23 mouse cellular contexts compared by ENCODE assay signal in genomic region chrX:50632536-50632935, GRCm38 (mm10).
DNase-seq lines count a peak whose midpoint lies in the region; ATAC-seq and TF ChIP-seq lines count a peak whose summit lies in the region.
"Had no signal": no experiment of that assay in that cellular context is flagged by ENCODE, and none has a peak within 500 bp of the region (broad histone marks: within the 10 kb centered on the region; RNA-seq: fewer than 3 reads in every experiment).

No protein-coding gene starts in this region.

- in situ Hi-C loops in CH12.LX (cut with MboI; ENCODE audit: low pct_ligation_motif_present, low pct_unique_long_range_greater_than_20kb, low sequenced_read_pairs), result loop anchor here (25.0 kb wide), 1 partner anchor 380 kb away; the partner anchor contains the start of gene Rap2c

- H3K4me2 ChIP-seq in embryonic facial prominence, embryonic 13.5 days, result peak overlapping the region; percentile 11; the same call in 1 of the 2 replicates
- peak overlapping the region; percentile 4; the same call in 1 of the 2 replicates for H3K4me2 ChIP-seq in intestine, embryonic 16.5 days (ENCODE audit: low read depth, low read length)
- H3K4me2 ChIP-seq in intestine, postnatal 0 days (replicated peaks; ENCODE audit: low read depth), result no peak overlapping the region
- H3K4me2 ChIP-seq in CH12.LX (ENCODE audit: insufficient read depth, low read depth, poor library complexity, severe bottlenecking), result no peak overlapping the region
- no peak overlapping the region for H3K4me2 ChIP-seq in midbrain, embryonic 11.5 days
- H3K4me2 ChIP-seq: liver, embryonic 13.5 days; midbrain, embryonic 15.5 days; neural tube, embryonic 12.5 days had no signal

- peaks cover 15% of the 10 kb centered on the region; the same call in 1 of the 2 replicates for H3K79me2 ChIP-seq in CH12.LX (replicated peaks; ENCODE audit: control insufficient read depth, extremely low read depth, insufficient read depth, poor library complexity, severe bottlenecking)

- no peaks in the 10 kb centered on the region; the same call in 1 of the 2 replicates for H3K36me3 ChIP-seq in embryonic facial prominence, embryonic 13.5 days
- H3K36me3 ChIP-seq in embryonic facial prominence, embryonic 10.5 days (replicated peaks), result peaks cover 17% of the 10 kb centered on the region
- H3K36me3 ChIP-seq in intestine, embryonic 16.5 days (ENCODE audit: control insufficient read depth, insufficient read depth, low read length), result no peaks in the 10 kb centered on the region
- H3K36me3 ChIP-seq in intestine, postnatal 0 days (ENCODE audit: control insufficient read depth, insufficient read depth), result no peaks in the 10 kb centered on the region; the same call in 1 of the 2 replicates
- peaks cover 13 to 21% of the 10 kb centered on the region in 2 experiments for H3K36me3 ChIP-seq in CH12.LX (replicated peaks in 1 of 2; ENCODE audit: control insufficient read depth in 1 of 2, insufficient read depth in 1 of 2, low read length in 1 of 2)
- no peaks in the 10 kb centered on the region for H3K36me3 ChIP-seq in midbrain, embryonic 11.5 days (ENCODE audit: control insufficient read depth, insufficient read depth, low read length)
- H3K36me3 ChIP-seq: liver, embryonic 13.5 days; midbrain, embryonic 15.5 days; neural tube, embryonic 12.5 days had no signal

- H3K4me3 ChIP-seq in embryonic facial prominence, embryonic 13.5 days, result no peak overlapping the region
- H3K4me3 ChIP-seq in embryonic facial prominence, embryonic 10.5 days, result no peak overlapping the region
- 0 out of 2 replicates have a peak overlapping the region, but pooled peaks have one; percentile 11 for H3K4me3 ChIP-seq in intestine, embryonic 16.5 days (ENCODE audit: low read length)
- no peak overlapping the region for H3K4me3 ChIP-seq in intestine, postnatal 0 days (ENCODE audit: low read depth, low read length)
- H3K4me3 ChIP-seq in CH12.LX (replicated peaks in 1 of 3; ENCODE audit: low read depth in 2 of 3, low read length in 2 of 3, poor library complexity in 1 of 3), result no peak overlapping the region
- H3K4me3 ChIP-seq in midbrain, embryonic 11.5 days (ENCODE audit: low read depth, low read length), result no peak overlapping the region
- H3K4me3 ChIP-seq: liver, embryonic 13.5 days; midbrain, embryonic 15.5 days; neural tube, embryonic 12.5 days had no signal

- H3K4me1 ChIP-seq in embryonic facial prominence, embryonic 13.5 days, result no peaks in the 10 kb centered on the region
- H3K4me1 ChIP-seq in embryonic facial prominence, embryonic 10.5 days, result no peaks in the 10 kb centered on the region
- no peaks in the 10 kb centered on the region for H3K4me1 ChIP-seq in intestine, embryonic 16.5 days (ENCODE audit: control insufficient read depth, insufficient read depth, low read length)
- no peaks in the 10 kb centered on the region for H3K4me1 ChIP-seq in intestine, postnatal 0 days (replicated peaks; ENCODE audit: control insufficient read depth, insufficient read depth, low read length)
- H3K4me1 ChIP-seq in CH12.LX (ENCODE audit: control insufficient read depth in 1 of 2, insufficient read depth in 2 of 2), result peaks cover 5 to 31% of the 10 kb centered on the region in 2 experiments; a peak in 3 of 4 replicates
- H3K4me1 ChIP-seq in midbrain, embryonic 11.5 days (ENCODE audit: control insufficient read depth, insufficient read depth, low read length), result no peaks in the 10 kb centered on the region
- H3K4me1 ChIP-seq: liver, embryonic 13.5 days; midbrain, embryonic 15.5 days; neural tube, embryonic 12.5 days had no signal

- TF ChIP-seq POLR2A in CH12.LX (IDR thresholded peaks at IDR 0.05; ENCODE audit: low read depth, low read length), result no peak

- no peak for DNase-seq in embryonic facial prominence, embryonic 10.5 days (ENCODE audit: low spot score)
- DNase-seq in CH12.LX (ENCODE audit: extremely low read depth) (no peak), ZHBTc4 (ENCODE audit: low read depth, low spot score) (peak; percentile 76)
- DNase-seq in midbrain, embryonic 11.5 days (ENCODE audit: low spot score, missing footprints), result no peak
- DNase-seq: adrenal gland, postnatal 10 days; cerebellum, adult 2 months; cerebellum, postnatal 36 days; embryo, embryonic 11 days; gastrocnemius, postnatal 36 days; kidney, adult 2 months; kidney, postnatal 36 days; layer of hippocampus, postnatal 36 days; liver, embryonic 13.5 days; lung, adult 2 months; retina, postnatal 1 day; right cerebral cortex, postnatal 25 days; spleen, adult 18-20 months; thymus, postnatal 25 days had no signal

- H3K27ac ChIP-seq in embryonic facial prominence, embryonic 13.5 days, result no peak overlapping the region
- H3K27ac ChIP-seq in embryonic facial prominence, embryonic 10.5 days (replicated peaks), result no peak overlapping the region
- H3K27ac ChIP-seq in intestine, embryonic 16.5 days (ENCODE audit: low read length), result no peak overlapping the region
- no peak overlapping the region for H3K27ac ChIP-seq in intestine, postnatal 0 days (ENCODE audit: low read depth, low read length)
- no peak overlapping the region for H3K27ac ChIP-seq in CH12.LX (ENCODE audit: insufficient read depth, low read depth)
- no peak overlapping the region for H3K27ac ChIP-seq in midbrain, embryonic 11.5 days (ENCODE audit: low read depth, low read length)
- H3K27ac ChIP-seq: liver, embryonic 13.5 days; midbrain, embryonic 15.5 days; neural tube, embryonic 12.5 days had no signal

- no peak for ATAC-seq in embryonic facial prominence, embryonic 13.5 days (ENCODE audit: insufficient number of reproducible peaks, insufficient read depth, low FRiP score, low TSS enrichment, low read depth)
- ATAC-seq in intestine, embryonic 16.5 days, result no peak
- ATAC-seq in intestine, postnatal 0 days, result no peak
- no peak for ATAC-seq in midbrain, embryonic 11.5 days (ENCODE audit: low FRiP score)
- ATAC-seq: midbrain, embryonic 15.5 days had no signal

- no peak for TF ChIP-seq EP300 in CH12.LX (IDR thresholded peaks at IDR 0.05; ENCODE audit: low read length)

- H3K9me3 ChIP-seq in embryonic facial prominence, embryonic 13.5 days, result no peaks in the 10 kb centered on the region
- no peaks in the 10 kb centered on the region for H3K9me3 ChIP-seq in embryonic facial prominence, embryonic 10.5 days
- no peaks in the 10 kb centered on the region for H3K9me3 ChIP-seq in intestine, embryonic 16.5 days (ENCODE audit: control insufficient read depth, low read length)
- no peaks in the 10 kb centered on the region for H3K9me3 ChIP-seq in intestine, postnatal 0 days (ENCODE audit: control insufficient read depth)
- no peaks in the 10 kb centered on the region for H3K9me3 ChIP-seq in CH12.LX (replicated peaks; ENCODE audit: low read length)
- H3K9me3 ChIP-seq in midbrain, embryonic 11.5 days (ENCODE audit: control insufficient read depth, low read length), result no peaks in the 10 kb centered on the region
- H3K9me3 ChIP-seq: liver, embryonic 13.5 days; midbrain, embryonic 15.5 days; neural tube, embryonic 12.5 days had no signal

- TF ChIP-seq RAD21 in CH12.LX (IDR thresholded peaks at IDR 0.05; ENCODE audit: low read depth, low read length), result no peak

- 30% methylated on average over 6 of the region's 6 CpGs for WGBS in embryonic facial prominence, embryonic 13.5 days
- whole genome bisulfite sequencing in embryonic facial prominence, embryonic 10.5 days, result 29% methylated on average over 6 of the region's 6 CpGs
- 39% methylated on average over 6 of the region's 6 CpGs for WGBS in intestine, embryonic 16.5 days
- 39% methylated on average over 6 of the region's 6 CpGs for WGBS in intestine, postnatal 0 days
- 24% methylated on average over 6 of the region's 6 CpGs for WGBS in midbrain, embryonic 11.5 days

- dilution Hi-C loops in CH12.LX (cut with MboI; ENCODE audit: extremely low pct_ligation_motif_present, extremely low pct_unique_long_range_greater_than_20kb, low sequenced_read_pairs), result no loop called here

- H3K9ac ChIP-seq in embryonic facial prominence, embryonic 13.5 days, result no peak overlapping the region
- H3K9ac ChIP-seq in intestine, embryonic 16.5 days (ENCODE audit: low read depth, low read length), result no peak overlapping the region
- H3K9ac ChIP-seq in intestine, postnatal 0 days (ENCODE audit: low read depth, low read length), result no peak overlapping the region
- H3K9ac ChIP-seq in CH12.LX (ENCODE audit: insufficient read depth, low read depth), result 0 out of 2 replicates have a peak overlapping the region, but pooled peaks have one; percentile 13
- H3K9ac ChIP-seq in midbrain, embryonic 11.5 days (ENCODE audit: low read length), result no peak overlapping the region
- H3K9ac ChIP-seq: liver, embryonic 13.5 days; midbrain, embryonic 15.5 days; neural tube, embryonic 12.5 days had no signal

- TF ChIP-seq CTCF in intestine, postnatal 0 days (IDR thresholded peaks at IDR 0.05; ENCODE audit: low read depth), result no peak
- TF ChIP-seq CTCF in CH12.LX (conservative IDR thresholded peaks at IDR 0.05 in 1 of 2, IDR thresholded peaks at IDR 0.05 in 1 of 2; ENCODE audit: low read depth in 2 of 2, low read length in 2 of 2), result no peak

- no peaks in the 10 kb centered on the region; the same call in 1 of the 2 replicates for H3K27me3 ChIP-seq in embryonic facial prominence, embryonic 13.5 days
- H3K27me3 ChIP-seq in embryonic facial prominence, embryonic 10.5 days (replicated peaks; ENCODE audit: low read depth, poor library complexity, severe bottlenecking), result peaks cover 10% of the 10 kb centered on the region
- H3K27me3 ChIP-seq in intestine, embryonic 16.5 days (replicated peaks; ENCODE audit: control insufficient read depth, insufficient read depth, low read length), result no peaks in the 10 kb centered on the region
- H3K27me3 ChIP-seq in intestine, postnatal 0 days (replicated peaks; ENCODE audit: control insufficient read depth, insufficient read depth, low read length), result no peaks in the 10 kb centered on the region
- H3K27me3 ChIP-seq in CH12.LX (replicated peaks), result no peaks in the 10 kb centered on the region
- H3K27me3 ChIP-seq in midbrain, embryonic 11.5 days (ENCODE audit: control insufficient read depth, insufficient read depth, low read length), result no peaks in the 10 kb centered on the region
- H3K27me3 ChIP-seq: liver, embryonic 13.5 days; midbrain, embryonic 15.5 days; neural tube, embryonic 12.5 days had no signal

TF ChIP-seq in CH12.LX, 34 proteins besides CTCF, POLR2A, EP300 and RAD21:
- TF ChIP-seq ETS1 (conservative IDR thresholded peaks at IDR 0.05; ENCODE audit: low read depth, low read length) (no peak), GABPA (IDR thresholded peaks at IDR 0.05; ENCODE audit: insufficient replicate concordance, low read depth, low read length) (no peak)
TF ChIP-seq in CH12.LX: peak in this region for 0.

Comparison
In these comparisons a context has a peak if more than half of its experiments do, and no peak if none do; other contexts are left out.
1. H3K4me2 ChIP-seq: peak in embryonic facial prominence, embryonic 13.5 days (single experiment) and intestine, embryonic 16.5 days (single experiment); none in intestine, postnatal 0 days (single experiment), CH12.LX (single experiment) and midbrain, embryonic 11.5 days (single experiment).